Mouse (Mus musculus) embryonic facial prominence, embryonic 13.5 days (tissue): Measurements from ENCODE around the gene Hmcn2. TPM values are rescaled to one million over a fixed set of nuclear protein-coding genes. Genes with fewer than 3 reads are reported as not detected.
A peak's percentile ranks its signal among the peaks of the same experiment; 100 is the strongest.

Experiments used
- ATAC-seq: fragments of 200-750 bp; cut with Nextera tagmentation; 2 replicates; pipeline ENCODE4 v1.8.0; 2017; ENCODE audit warnings: low read depth; ENCODE audit not compliant: insufficient number of reproducible peaks, insufficient read depth, low FRiP score, low TSS enrichment
- H3K27ac ChIP-seq: fragments of 300-500 bp; sonication (generic); 2 replicates; pipeline ENCODE4 v1.5.1; 2015; ENCODE audit warnings: moderate library complexity, mild to moderate bottlenecking, inconsistent platforms
- H3K27me3 ChIP-seq: fragments of 300-500 bp; sonication (generic); 2 replicates; pipeline ENCODE4 v1.6.1; 2015; ENCODE audit warnings: mild to moderate bottlenecking, inconsistent platforms
- H3K36me3 ChIP-seq: fragments of 300-500 bp; sonication (generic); 2 replicates; pipeline ENCODE4 v1.6.1; 2015; ENCODE audit warnings: mild to moderate bottlenecking, inconsistent platforms
- H3K4me1 ChIP-seq: fragments of 300-500 bp; sonication (generic); 2 replicates; pipeline ENCODE4 v1.6.1; 2015; ENCODE audit warnings: inconsistent platforms
- H3K4me2 ChIP-seq: fragments of 300-500 bp; sonication (generic); 2 replicates; pipeline ENCODE4 v1.6.1; 2015; ENCODE audit warnings: moderate library complexity, mild to moderate bottlenecking, inconsistent platforms
- H3K4me3 ChIP-seq: fragments of 300-500 bp; sonication (generic); 2 replicates; pipeline ENCODE4 v1.5.1; 2015; ENCODE audit warnings: mild to moderate bottlenecking, inconsistent platforms
- H3K9ac ChIP-seq: fragments of 300-500 bp; sonication (generic); 2 replicates; pipeline ENCODE4 v1.6.1; 2015; ENCODE audit warnings: mild to moderate bottlenecking, inconsistent platforms
- H3K9me3 ChIP-seq: fragments of 300-500 bp; sonication (generic); 2 replicates; pipeline ENCODE4 v1.6.1; 2016; ENCODE audit warnings: inconsistent platforms
- WGBS: fragments of 180-500 bp; shearing (Covaris S2); methylation state at CpG from one replicate; pipeline ENCODE4 v1.1.7; 2015; ENCODE audit warnings: mixed read lengths; 5-methylcytosine and 5-hydroxymethylcytosine counted together
- polyA plus RNA-seq: library from polyadenylated mRNA; unstranded; fragments of >200 nt; fragmentation: Nextera tagmentation; extraction: Ambion mirVana; gene quantifications from 2 replicates; pipeline ENCODE4 v1.2.1, GENCODE M21; 2015

The Hmcn2 gene
- polyA plus RNA-seq, 1 experiment from 2014 or later: not detected

GRCm38 (mm10) chr2:31471611-31472010 is 157.4 kb downstream of the Hmcn2 start:
- H3K4me3 ChIP-seq: no peak overlapping the region
- H3K36me3 ChIP-seq: no peaks in the 10 kb centered on the region
- peaks cover 25% of the 10 kb centered on the region for H3K4me1 ChIP-seq
- no peak overlapping the region for H3K4me2 ChIP-seq
- no peak overlapping the region for H3K9ac ChIP-seq
- peaks cover 43% of the 10 kb centered on the region for H3K27me3 ChIP-seq
- WGBS: 45% methylated on average over 6 of the region's 6 CpGs
- no peak for ATAC-seq
- peaks cover 5% of the 10 kb centered on the region; the same call in 1 of the 2 replicates for H3K9me3 ChIP-seq
- no peak overlapping the region for H3K27ac ChIP-seq

- ATAC-seq: no peak
Observed at GRCm38 (mm10) chr2:31472406-31473065, 158.3 kb downstream of the Hmcn2 start.

GRCm38 (mm10) chr2:31473941-31474340 is 159.7 kb downstream of the Hmcn2 start:
- Histone ChIP-seq H3K4me3 (no peak overlapping the region), H3K27ac (no peak overlapping the region), H3K9me3 (peaks cover 5% of the 10 kb centered on the region; the same call in 1 of the 2 replicates), H3K36me3 (no peaks in the 10 kb centered on the region), H3K27me3 (peaks cover 36% of the 10 kb centered on the region), H3K4me2 (no peak overlapping the region), H3K4me1 (peaks cover 39% of the 10 kb centered on the region), H3K9ac (no peak overlapping the region)
- ATAC-seq: no peak
- 68% methylated on average over 4 of the region's 4 CpGs for WGBS

More at GRCm38 (mm10) chr2:31472406-31473065, 158.3 kb downstream of the Hmcn2 start:
- 42% methylated on average over 10 of the region's 10 CpGs for WGBS
- Histone ChIP-seq H3K36me3 (no peaks in the 10 kb centered on the region), H3K4me3 (no peak overlapping the region), H3K9ac (no peak overlapping the region), H3K4me1 (peaks cover 32% of the 10 kb centered on the region), H3K4me2 (no peak overlapping the region), H3K27ac (no peak overlapping the region), H3K9me3 (peaks cover 5% of the 10 kb centered on the region; the same call in 1 of the 2 replicates), H3K27me3 (peaks cover 43% of the 10 kb centered on the region)

- 68% methylated on average over 5 of the region's 5 CpGs for WGBS
- Histone ChIP-seq H3K9me3 (peaks cover 5% of the 10 kb centered on the region; the same call in 1 of the 2 replicates), H3K9ac (no peak overlapping the region), H3K4me2 (no peak overlapping the region), H3K36me3 (no peaks in the 10 kb centered on the region), H3K4me1 (peaks cover 32% of the 10 kb centered on the region), H3K4me3 (no peak overlapping the region), H3K27ac (no peak overlapping the region), H3K27me3 (peaks cover 29% of the 10 kb centered on the region)
- no peak for ATAC-seq
Observed at GRCm38 (mm10) chr2:31474686-31475085, 160.5 kb downstream of the Hmcn2 start.

- no peak for ATAC-seq
- H3K4me2 ChIP-seq: no peak overlapping the region
- H3K4me1 ChIP-seq: peaks cover 18% of the 10 kb centered on the region
- no peaks in the 10 kb centered on the region for H3K36me3 ChIP-seq
- no peak overlapping the region for H3K9ac ChIP-seq
- H3K27me3 ChIP-seq: peaks cover 14% of the 10 kb centered on the region
- 65% methylated on average over 10 of the region's 10 CpGs for WGBS
- no peak overlapping the region for H3K27ac ChIP-seq
- peaks cover 5% of the 10 kb centered on the region; the same call in 1 of the 2 replicates for H3K9me3 ChIP-seq
- H3K4me3 ChIP-seq: no peak overlapping the region
Observed at GRCm38 (mm10) chr2:31476107-31476820, 162.0 kb downstream of the Hmcn2 start.

GRCm38 (mm10) chr2:31477234-31478161 is 163.3 kb downstream of the Hmcn2 start:
- no peak overlapping the region for H3K4me3 ChIP-seq
- H3K27me3 ChIP-seq: peaks cover 6% of the 10 kb centered on the region
- ATAC-seq: no peak
- no peak overlapping the region for H3K9ac ChIP-seq
- no peak overlapping the region for H3K4me2 ChIP-seq
- peaks cover 5% of the 10 kb centered on the region; the same call in 1 of the 2 replicates for H3K9me3 ChIP-seq
- no peaks in the 10 kb centered on the region for H3K36me3 ChIP-seq
- H3K27ac ChIP-seq: no peak overlapping the region
- 72% methylated on average over 12 of the region's 12 CpGs for WGBS
- H3K4me1 ChIP-seq: peaks cover 18% of the 10 kb centered on the region

GRCm38 (mm10) chr2:31482914-31483575 is 168.8 kb downstream of the Hmcn2 start:
- no peak overlapping the region for H3K4me3 ChIP-seq
- no peak overlapping the region for H3K9ac ChIP-seq
- H3K4me1 ChIP-seq: 0 out of 2 replicates have a peak, but pooled peaks cover 5% of the 10 kb centered on the region
- H3K27me3 ChIP-seq: peaks cover 23% of the 10 kb centered on the region
- no peak overlapping the region for H3K27ac ChIP-seq
- H3K4me2 ChIP-seq: no peak overlapping the region
- H3K9me3 ChIP-seq: no peaks in the 10 kb centered on the region
- 26% methylated on average over 8 of the region's 8 CpGs for WGBS
- ATAC-seq: peak; percentile 57; the same call in 1 of the 2 replicates
- no peaks in the 10 kb centered on the region for H3K36me3 ChIP-seq

GRCm38 (mm10) chr2:31484187-31484586 is 170.0 kb downstream of the Hmcn2 start:
- no peak overlapping the region for H3K9ac ChIP-seq
- no peak overlapping the region for H3K27ac ChIP-seq
- WGBS: 25% methylated on average over 5 of the region's 5 CpGs
- H3K9me3 ChIP-seq: no peaks in the 10 kb centered on the region
- no peaks in the 10 kb centered on the region for H3K36me3 ChIP-seq
- peaks cover 25% of the 10 kb centered on the region for H3K27me3 ChIP-seq
- no peaks in the 10 kb centered on the region for H3K4me1 ChIP-seq
- H3K4me2 ChIP-seq: no peak overlapping the region
- ATAC-seq: no peak
- H3K4me3 ChIP-seq: no peak overlapping the region

GRCm38 (mm10) chr2:31489166-31489565 is 175.0 kb downstream of the Hmcn2 start:
- Histone ChIP-seq H3K4me2 (no peak overlapping the region), H3K9me3 (no peaks in the 10 kb centered on the region), H3K4me3 (no peak overlapping the region), H3K27ac (no peak overlapping the region), H3K4me1 (0 out of 2 replicates have a peak, but pooled peaks cover 10% of the 10 kb centered on the region), H3K27me3 (peaks cover 18% of the 10 kb centered on the region), H3K9ac (no peak overlapping the region), H3K36me3 (no peaks in the 10 kb centered on the region)
- no peak for ATAC-seq
- WGBS: 36% methylated on average over 12 of the region's 12 CpGs

- Histone ChIP-seq H3K4me2 (no peak overlapping the region), H3K4me3 (no peak overlapping the region), H3K27ac (no peak overlapping the region), H3K27me3 (peaks cover 20% of the 10 kb centered on the region; the same call in 1 of the 2 replicates), H3K4me1 (0 out of 2 replicates have a peak, but pooled peaks cover 10% of the 10 kb centered on the region), H3K36me3 (no peaks in the 10 kb centered on the region), H3K9ac (no peak overlapping the region), H3K9me3 (no peaks in the 10 kb centered on the region)
- WGBS: 89% methylated on average over 2 of the region's 2 CpGs
- no peak for ATAC-seq
Observed at GRCm38 (mm10) chr2:31490556-31490955, 176.3 kb downstream of the Hmcn2 start.

GRCm38 (mm10) chr2:31492308-31492707 is 178.1 kb downstream of the Hmcn2 start:
- H3K4me1 ChIP-seq: peaks cover 21% of the 10 kb centered on the region
- 91% methylated on average over 8 of the region's 8 CpGs for WGBS
- no peak for ATAC-seq
- no peaks in the 10 kb centered on the region for H3K36me3 ChIP-seq
- H3K27ac ChIP-seq: no peak overlapping the region
- peaks cover 22% of the 10 kb centered on the region for H3K27me3 ChIP-seq
- no peaks in the 10 kb centered on the region for H3K9me3 ChIP-seq
- H3K4me3 ChIP-seq: no peak overlapping the region
- no peak overlapping the region for H3K4me2 ChIP-seq
- no peak overlapping the region for H3K9ac ChIP-seq
